Mouse (Mus musculus): ENCODE measurements around the gene 1700014D04Rik. TPM values are rescaled to one million over a fixed set of nuclear protein-coding genes. Genes with fewer than 3 reads are reported as not detected.
"Not testable (repeated sequence)": the region's sequence is repeated elsewhere in the genome, so short reads cannot be mapped to it uniquely, and the experiment has no call there.

The 1700014D04Rik gene
- polyA plus RNA-seq, 1 experiment from 2014 or later: 0.12 TPM

DNA sequence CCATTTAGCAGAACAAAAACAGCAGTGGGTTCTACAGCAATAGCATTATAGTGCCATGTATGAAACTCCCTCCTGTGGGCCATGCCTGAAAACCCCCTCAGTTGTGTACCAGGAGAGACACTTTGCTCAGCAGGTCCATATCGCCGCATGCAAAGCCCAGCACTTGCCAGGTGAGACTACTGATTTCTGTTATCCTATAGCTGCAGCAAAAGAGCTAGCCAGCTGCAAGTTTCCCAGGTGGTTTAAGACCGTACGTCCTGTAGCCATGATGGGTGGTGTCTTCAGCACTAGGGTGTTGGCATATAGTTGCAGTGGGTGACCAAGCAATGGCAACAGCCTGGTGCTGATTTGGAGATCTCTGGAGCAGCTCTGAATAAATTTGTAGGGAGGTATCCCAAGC, 7.2 kb downstream of the 1700014D04Rik start:
- CTCF ChIA-PET: interaction anchor here (1.3 kb wide), 1 partner anchor 10 kb away, joined by 4 read pairs; no protein-coding TSS in a partner anchor
- H3K27me3 ChIP-seq: no peaks in the 10 kb centered on the region
- POLR2A ChIA-PET: no interaction called here
- in situ Hi-C loops (cut with MboI; ENCODE audit: low pct_unique_long_range_greater_than_20kb): no loop called here
- no peak for TF ChIP-seq CTCF (IDR thresholded peaks at IDR 0.05)
- DNase-seq (ENCODE audit: low read depth, low spot score) (no peak), ATAC-seq (no peak)

- DNase-seq (ENCODE audit: low read depth, low spot score) (no peak), ATAC-seq (no peak)
- POLR2A ChIA-PET: no interaction called here
- TF ChIP-seq CTCF (IDR thresholded peaks at IDR 0.05): no peak
- no peaks in the 10 kb centered on the region for H3K27me3 ChIP-seq
- CTCF ChIA-PET: no interaction called here
- in situ Hi-C loops (cut with MboI; ENCODE audit: low pct_unique_long_range_greater_than_20kb): no loop called here
Measured at GRCm38 (mm10) chr13:59738455-59738854, 8.1 kb downstream of the 1700014D04Rik start.

DNA sequence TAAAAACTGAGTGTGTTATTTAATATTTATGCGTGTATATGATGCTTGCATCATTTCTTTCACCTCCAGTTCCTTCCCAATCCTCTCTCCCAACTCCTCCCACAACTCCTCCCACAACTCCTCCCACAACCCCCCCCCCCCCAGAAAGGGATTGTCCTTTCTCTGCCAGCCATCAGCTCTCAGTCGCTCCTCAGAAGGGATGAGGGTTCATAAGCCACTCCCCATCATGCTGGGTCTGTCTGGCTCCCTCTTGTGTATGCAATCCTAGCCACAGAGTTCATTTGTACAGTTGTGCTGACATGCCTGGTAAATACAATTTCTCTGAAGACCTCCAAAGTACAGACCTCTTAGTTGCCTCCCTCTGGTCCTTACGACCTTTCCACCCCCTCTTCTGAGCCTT, 11.4 kb downstream of the 1700014D04Rik start:
- DNase-seq (ENCODE audit: low read depth, low spot score): no peak
- TF ChIP-seq CTCF (IDR thresholded peaks at IDR 0.05): no peak
- in situ Hi-C loops (cut with MboI; ENCODE audit: low pct_unique_long_range_greater_than_20kb): no loop called here
- POLR2A ChIA-PET: no interaction called here
- CTCF ChIA-PET: no interaction called here
- H3K27me3 ChIP-seq: no peaks in the 10 kb centered on the region
- no peak for ATAC-seq

DNA sequence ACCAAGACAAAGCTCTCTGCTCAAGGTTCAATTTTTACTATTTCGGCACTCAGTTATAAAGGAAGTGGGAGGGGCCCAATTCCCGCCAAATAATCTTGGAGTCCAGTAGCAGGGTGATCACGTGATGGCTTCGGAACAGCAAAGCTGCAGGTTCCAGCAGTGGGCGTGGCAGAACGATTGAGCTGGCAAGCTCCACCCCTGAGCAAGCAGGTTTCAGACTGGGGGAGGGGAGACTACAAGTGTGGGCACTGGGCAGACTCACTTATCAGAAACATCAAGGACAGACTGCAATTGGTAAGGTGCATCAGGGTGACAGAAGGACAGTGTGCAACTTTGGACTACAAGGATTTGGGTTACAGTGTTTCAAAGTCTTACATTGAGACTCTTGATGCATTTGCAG, 12.2 kb downstream of the 1700014D04Rik start:
- DNase-seq (ENCODE audit: low read depth, low spot score); in situ Hi-C loops (cut with MboI; ENCODE audit: low pct_unique_long_range_greater_than_20kb); POLR2A ChIA-PET; ATAC-seq; H3K27me3 ChIP-seq: not testable (repeated sequence)
- CTCF ChIA-PET: interaction anchor here (1.1 kb wide), 1 partner anchor 10 kb away, joined by 6 read pairs; no protein-coding TSS in a partner anchor

DNA sequence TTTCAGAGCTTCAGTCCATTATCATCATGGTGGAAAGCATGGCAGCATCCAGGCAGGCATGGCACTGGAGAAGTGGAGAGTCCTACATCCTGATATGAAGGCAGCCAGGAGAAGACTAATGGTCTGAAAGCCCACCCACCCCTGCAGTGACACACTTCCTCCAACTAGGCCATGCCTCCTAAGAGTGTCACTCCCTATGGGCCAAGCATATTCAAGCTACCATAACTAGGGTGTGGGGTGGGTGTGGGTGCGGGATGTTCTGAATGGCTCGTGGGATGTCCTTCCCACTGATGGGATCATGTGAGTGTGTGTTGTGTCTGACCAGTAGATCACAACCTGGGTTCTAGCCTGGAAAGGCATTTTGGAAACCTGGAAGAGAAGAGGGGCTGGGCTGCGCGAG, 12.6 kb downstream of the 1700014D04Rik start:
- H3K27me3 ChIP-seq: no peaks in the 10 kb centered on the region
- in situ Hi-C loops (cut with MboI; ENCODE audit: low pct_unique_long_range_greater_than_20kb): no loop called here
- ChIA-PET POLR2A (no interaction called here), CTCF (interaction anchor here (0.9 to 1.1 kb wide), 2 partner anchors 10 to 30 kb away, joined by 3 to 6 read pairs; no protein-coding TSS in a partner anchor)
- no peak for DNase-seq (ENCODE audit: low read depth, low spot score)
- ATAC-seq: no peak
- TF ChIP-seq CTCF (IDR thresholded peaks at IDR 0.05): no peak

DNA sequence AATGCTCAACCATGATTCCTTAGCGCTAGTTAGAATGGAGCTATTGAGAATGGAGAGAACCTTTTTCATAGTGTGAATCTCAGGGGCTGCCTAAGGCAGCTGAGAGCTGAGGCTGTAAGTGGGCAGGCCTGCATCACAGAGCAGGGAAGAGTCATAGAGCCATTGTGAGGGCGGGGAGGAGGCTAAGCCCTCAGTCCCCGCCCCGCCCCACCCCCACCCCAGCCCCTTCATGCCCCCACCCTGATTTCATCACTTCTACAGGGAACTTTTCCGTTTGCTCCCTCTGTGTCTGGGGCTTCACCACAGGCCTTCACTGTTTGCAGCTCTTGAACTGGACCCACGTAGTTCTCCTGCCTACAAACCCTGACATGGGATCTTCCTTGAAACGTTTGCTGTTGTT, 14.9 kb downstream of the 1700014D04Rik start, which contains the start of gene Spata31d1d:
Spata31d1d (minus strand) TSS at position 101 of the 400 bp plus-strand sequence.
- no peak for DNase-seq (ENCODE audit: low read depth, low spot score)
- TF ChIP-seq CTCF (IDR thresholded peaks at IDR 0.05): no peak
- CTCF ChIA-PET: interaction anchor here (1.0 to 1.1 kb wide), 2 partner anchors 9 to 97 kb away, joined by 3 to 5 read pairs; no protein-coding TSS in a partner anchor

GRCm38 (mm10) chr13:59728378-59729093, 18.0 kb downstream of the 1700014D04Rik start:
- peak; percentile 33 for DNase-seq (ENCODE audit: low read depth, low spot score)
- no peak for TF ChIP-seq CTCF (IDR thresholded peaks at IDR 0.05)
- no peaks in the 10 kb centered on the region for H3K27me3 ChIP-seq
- in situ Hi-C loops (cut with MboI; ENCODE audit: low pct_unique_long_range_greater_than_20kb): loop anchor here (5.0 to 10.0 kb wide), 2 partner anchors 211 to 1094 kb away; no protein-coding TSS in a partner anchor
- ChIA-PET CTCF (interaction anchor here (0.7 to 2.1 kb wide), 32 partner anchors 9 to 251 kb away, joined by 3 to 14 read pairs (median 4); partner anchors contain the start of genes 1700014D04Rik, Golm1 and Spata31d1b), POLR2A (interaction anchor here (0.6 to 1.0 kb wide), 3 partner anchors 29 to 1340 kb away, joined by 3 read pairs; no protein-coding TSS in a partner anchor)
- ATAC-seq: peak; percentile 90

More for the DNA sequence above, 14.9 kb downstream of the 1700014D04Rik start, which contains the start of gene Spata31d1d:
- in situ Hi-C loops (cut with MboI; ENCODE audit: low pct_unique_long_range_greater_than_20kb): no loop called here
- POLR2A ChIA-PET: no interaction called here
- no peak for ATAC-seq
- H3K27me3 ChIP-seq: no peaks in the 10 kb centered on the region

DNA sequence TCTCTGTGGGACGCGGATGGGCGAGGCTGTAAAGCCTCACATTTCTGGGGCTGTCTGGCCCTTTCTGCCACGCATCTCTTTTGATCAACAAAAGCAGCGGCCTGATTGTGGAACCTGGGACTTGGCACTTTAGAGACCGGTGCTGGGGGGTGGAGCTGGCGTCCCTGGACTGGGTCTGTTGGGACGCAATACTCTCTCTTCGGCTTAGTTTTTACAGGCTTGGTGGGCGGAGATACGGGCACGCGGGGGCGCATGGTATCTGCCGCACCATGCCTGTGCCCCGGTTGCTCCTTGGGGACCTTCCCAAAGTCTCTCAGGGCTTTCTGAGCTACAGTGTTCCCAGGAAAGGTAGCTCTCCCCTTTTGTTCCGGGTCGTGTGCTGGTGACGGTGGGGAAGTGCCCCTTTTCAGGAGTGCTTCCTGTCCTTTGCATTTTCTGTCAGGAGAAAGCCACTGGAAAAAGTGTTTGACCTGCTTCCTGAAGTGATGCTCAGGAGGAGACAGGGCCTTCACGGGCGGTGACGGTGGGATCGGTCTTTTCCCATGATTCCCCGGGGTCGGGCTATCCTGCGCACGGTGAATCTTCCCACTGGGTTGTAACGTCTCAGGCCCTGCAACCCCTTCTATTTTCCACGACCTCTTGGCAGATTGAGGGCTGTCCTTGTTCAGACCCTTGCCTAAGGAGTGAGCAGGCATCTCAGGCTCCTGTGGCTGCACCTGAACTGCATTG, 20.2 kb downstream of the 1700014D04Rik start:
- H3K27me3 ChIP-seq: no peaks in the 10 kb centered on the region
- ATAC-seq: no peak

GRCm38 (mm10) chr13:59722089-59722488, 24.5 kb downstream of the 1700014D04Rik start:
- POLR2A ChIA-PET: not testable (repeated sequence)

More for the DNA sequence above, 20.2 kb downstream of the 1700014D04Rik start:
- ChIA-PET CTCF (no interaction called here), POLR2A (interaction anchor here (1.2 kb wide), 1 partner anchor 42 kb away, joined by 3 read pairs; no protein-coding TSS in a partner anchor)
- in situ Hi-C loops (cut with MboI; ENCODE audit: low pct_unique_long_range_greater_than_20kb): loop anchor here (5.0 to 10.0 kb wide), 2 partner anchors 209 to 1092 kb away; no protein-coding TSS in a partner anchor
- TF ChIP-seq CTCF (IDR thresholded peaks at IDR 0.05): no peak
- no peak for DNase-seq (ENCODE audit: low read depth, low spot score)

DNA sequence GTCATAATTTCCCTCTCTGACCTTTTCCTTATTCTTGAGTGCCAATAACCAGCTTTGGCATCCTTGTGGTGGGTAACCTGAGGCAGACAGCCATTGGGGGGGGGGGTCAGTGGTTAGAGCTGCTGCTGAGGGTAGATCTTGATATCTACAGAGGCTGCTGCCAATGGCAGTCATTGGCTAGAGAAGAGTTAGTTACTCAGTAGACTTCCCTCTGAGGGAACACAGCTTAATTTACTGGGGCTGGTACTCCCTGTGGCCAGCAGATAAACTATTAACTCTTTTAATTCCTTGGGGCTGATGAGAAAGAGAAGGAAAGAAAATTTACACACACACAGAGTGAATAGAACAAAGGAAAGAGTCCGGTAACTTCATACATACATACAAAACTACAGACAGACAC, 27.1 kb downstream of the 1700014D04Rik start:
- no peaks in the 10 kb centered on the region for H3K27me3 ChIP-seq
- no peak for ATAC-seq
- POLR2A ChIA-PET: no interaction called here
- DNase-seq (ENCODE audit: low read depth, low spot score): no peak
- in situ Hi-C loops (cut with MboI; ENCODE audit: low pct_unique_long_range_greater_than_20kb): no loop called here
- TF ChIP-seq CTCF (IDR thresholded peaks at IDR 0.05): no peak
- CTCF ChIA-PET: interaction anchor here (0.6 to 1.7 kb wide), 2 partner anchors 9 kb away, joined by 3 to 5 read pairs; no protein-coding TSS in a partner anchor

More at GRCm38 (mm10) chr13:59722089-59722488, 24.5 kb downstream of the 1700014D04Rik start:
- in situ Hi-C loops (cut with MboI; ENCODE audit: low pct_unique_long_range_greater_than_20kb): loop anchor here (10.0 kb wide), 1 partner anchor 1087 kb away; no protein-coding TSS in a partner anchor
- CTCF ChIA-PET; H3K27me3 ChIP-seq; ATAC-seq; DNase-seq (ENCODE audit: low read depth, low spot score): not testable (repeated sequence)

DNA sequence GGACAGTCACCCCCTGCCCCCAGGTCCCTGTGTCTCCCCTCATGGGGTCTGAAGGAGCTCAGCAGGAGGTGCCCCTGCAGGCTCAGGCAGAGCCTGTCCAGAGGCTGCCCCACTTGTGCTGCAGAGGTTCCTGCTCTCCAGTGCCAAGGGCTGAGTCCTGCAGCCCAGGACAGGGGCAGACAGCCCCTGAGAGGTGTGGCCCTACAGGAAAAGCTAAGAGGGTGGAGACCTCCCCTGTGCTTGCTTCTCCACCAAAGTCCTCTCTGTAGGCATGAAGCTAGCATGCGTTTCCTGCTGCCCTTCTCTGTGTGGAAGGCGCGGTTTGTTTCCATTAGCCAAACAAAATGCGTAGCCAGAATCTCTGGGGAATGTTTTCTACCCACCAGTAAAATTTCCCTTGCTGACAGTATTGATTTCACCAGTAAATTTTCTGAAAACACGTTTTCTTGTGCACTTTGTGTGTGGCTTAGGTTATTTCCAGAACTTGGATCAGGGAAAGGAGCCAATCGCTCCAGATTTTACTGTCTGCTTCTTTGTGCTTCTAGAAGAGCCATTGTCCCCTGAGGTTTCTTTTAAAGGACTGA, 27.6 kb downstream of the 1700014D04Rik start:
- CTCF ChIA-PET: interaction anchor here (0.6 to 1.7 kb wide), 2 partner anchors 9 to 10 kb away, joined by 3 to 5 read pairs; no protein-coding TSS in a partner anchor
- DNase-seq (ENCODE audit: low read depth, low spot score); POLR2A ChIA-PET; in situ Hi-C loops (cut with MboI; ENCODE audit: low pct_unique_long_range_greater_than_20kb); H3K27me3 ChIP-seq: not testable (repeated sequence)
- ATAC-seq: peak; percentile 12

All from Patski (cell line).